In the genomic region with DNA sequence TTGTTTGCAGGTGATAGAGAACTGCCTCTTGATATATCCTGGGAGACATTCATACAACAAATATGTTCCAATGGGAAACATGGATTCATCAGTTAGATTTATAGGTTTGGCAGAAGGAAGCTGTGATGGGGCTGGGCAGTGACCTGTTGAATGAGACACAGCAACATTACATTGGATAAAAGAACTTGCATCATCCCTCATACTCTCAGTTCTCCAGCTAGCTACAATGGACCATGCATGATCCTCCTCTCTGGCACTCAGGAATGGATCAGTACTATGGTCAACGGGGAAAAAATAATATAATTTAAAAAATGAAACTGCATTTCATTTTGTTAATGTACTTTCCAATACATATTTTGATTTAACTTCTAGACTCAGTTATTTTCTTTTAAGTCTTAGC, we compare ENCODE assay signal across 9 mouse cellular contexts. TPM values are rescaled to one million over a fixed set of nuclear protein-coding genes. Genes with fewer than 3 reads are reported as not detected.
A peak's percentile ranks its signal among the peaks of the same experiment; 100 is the strongest.
DNase-seq lines count a peak whose midpoint lies in the region; ATAC-seq and TF ChIP-seq lines count a peak whose summit lies in the region.
"Had no signal": no experiment of that assay in that cellular context is flagged by ENCODE, and none has a peak within 500 bp of the region (broad histone marks: within the 10 kb centered on the region; RNA-seq: fewer than 3 reads in every experiment).

No protein-coding gene starts in this region.

- ATAC-seq in kidney, embryonic 16.5 days (ENCODE audit: low FRiP score, low TSS enrichment) = no peak
- no peak for ATAC-seq in hindbrain, embryonic 14.5 days (ENCODE audit: low FRiP score)
- no peak for ATAC-seq in midbrain, embryonic 14.5 days (ENCODE audit: low FRiP score, low TSS enrichment)

- H3K4me3 ChIP-seq in kidney, embryonic 16.5 days (ENCODE audit: low read length) = peak overlapping the region; percentile 19; the same call in 1 of the 2 replicates
- 0 out of 2 replicates have a peak overlapping the region, but pooled peaks have one; percentile 3 for H3K4me3 ChIP-seq in bone marrow macrophage, adult 2 months (ENCODE audit: insufficient read depth, low read length)
- no peak overlapping the region for H3K4me3 ChIP-seq in hindbrain, embryonic 14.5 days (replicated peaks; ENCODE audit: low read length)
- no peak overlapping the region for H3K4me3 ChIP-seq in midbrain, embryonic 14.5 days (replicated peaks; ENCODE audit: low read depth, low read length)

- TF ChIP-seq POLR2A in bone marrow macrophage, adult 2 months (IDR thresholded peaks at IDR 0.05; ENCODE audit: borderline replicate concordance, low read depth, low read length) = no peak

- no peak for DNase-seq in kidney, postnatal 36 days
- DNase-seq in hindbrain, embryonic 14.5 days (ENCODE audit: low spot score) = no peak
- no peak for DNase-seq in midbrain, embryonic 14.5 days
- DNase-seq in left cerebral cortex, postnatal 10 days (ENCODE audit: extremely low spot score in 1 of 2, low spot score in 2 of 2) = no peak
- no peak for DNase-seq in gastrocnemius, postnatal 25 days
- DNase-seq: lung, adult 18-20 months had no signal

- 79% methylated on average over 1 of the region's 1 CpGs for WGBS in kidney, embryonic 16.5 days
- WGBS in hindbrain, embryonic 14.5 days = 83% methylated on average over 1 of the region's 1 CpGs
- 78% methylated on average over 1 of the region's 1 CpGs for WGBS in midbrain, embryonic 14.5 days

- H3K27me3 ChIP-seq in kidney, embryonic 16.5 days (ENCODE audit: insufficient read depth, low read length) = no peaks in the 10 kb centered on the region
- H3K27me3 ChIP-seq in hindbrain, embryonic 14.5 days (ENCODE audit: control insufficient read depth, insufficient read depth, low read length) = no peaks in the 10 kb centered on the region
- H3K27me3 ChIP-seq in midbrain, embryonic 14.5 days (ENCODE audit: control insufficient read depth, insufficient read depth, low read length) = no peaks in the 10 kb centered on the region

- H3K36me3 ChIP-seq in kidney, embryonic 16.5 days (ENCODE audit: insufficient read depth, low read length) = peaks cover 18% of the 10 kb centered on the region; the same call in 1 of the 2 replicates
- H3K36me3 ChIP-seq in hindbrain, embryonic 14.5 days (replicated peaks; ENCODE audit: control insufficient read depth, insufficient read depth) = peaks cover 12% of the 10 kb centered on the region
- H3K36me3 ChIP-seq in midbrain, embryonic 14.5 days (ENCODE audit: control insufficient read depth, insufficient read depth, low read length) = no peaks in the 10 kb centered on the region

- H3K4me1 ChIP-seq in kidney, embryonic 16.5 days (ENCODE audit: insufficient read depth, low read length) = peaks cover 3% of the 10 kb centered on the region; the same call in 1 of the 2 replicates
- H3K4me1 ChIP-seq in bone marrow macrophage, adult 2 months (ENCODE audit: control insufficient read depth, insufficient read depth, low read length) = 0 out of 2 replicates have a peak, but pooled peaks cover 4% of the 10 kb centered on the region
- peaks cover 9% of the 10 kb centered on the region; the same call in 1 of the 2 replicates for H3K4me1 ChIP-seq in hindbrain, embryonic 14.5 days (replicated peaks; ENCODE audit: control insufficient read depth, insufficient read depth, low read length)
- H3K4me1 ChIP-seq in midbrain, embryonic 14.5 days (ENCODE audit: control insufficient read depth, insufficient read depth, low read length) = 0 out of 2 replicates have a peak, but pooled peaks cover 7% of the 10 kb centered on the region

- no peak for TF ChIP-seq CTCF in bone marrow macrophage, adult 2 months (IDR thresholded peaks at IDR 0.05; ENCODE audit: low read depth, low read length)

- peak overlapping the region; percentile 27 for H3K4me2 ChIP-seq in kidney, embryonic 16.5 days (replicated peaks; ENCODE audit: low read depth, low read length)
- peak overlapping the region; percentile 25; the same call in 1 of the 2 replicates for H3K4me2 ChIP-seq in hindbrain, embryonic 14.5 days (replicated peaks)
- 0 out of 2 replicates have a peak overlapping the region, but pooled peaks have one; percentile 7 for H3K4me2 ChIP-seq in midbrain, embryonic 14.5 days (ENCODE audit: low read length)

- no peak overlapping the region for H3K9ac ChIP-seq in kidney, embryonic 16.5 days (replicated peaks; ENCODE audit: low read length)
- no peak overlapping the region for H3K9ac ChIP-seq in hindbrain, embryonic 14.5 days
- no peak overlapping the region for H3K9ac ChIP-seq in midbrain, embryonic 14.5 days (replicated peaks; ENCODE audit: low read length)

- intact Hi-C loops in left cerebral cortex, postnatal 10 days (cut with DNase I) = no loop called here

- no peaks in the 10 kb centered on the region for H3K9me3 ChIP-seq in kidney, embryonic 16.5 days (ENCODE audit: low read length)
- H3K9me3 ChIP-seq in hindbrain, embryonic 14.5 days (ENCODE audit: control insufficient read depth, low read length) = no peaks in the 10 kb centered on the region
- no peaks in the 10 kb centered on the region for H3K9me3 ChIP-seq in midbrain, embryonic 14.5 days (ENCODE audit: control insufficient read depth, low read length)

- no peak overlapping the region for H3K27ac ChIP-seq in kidney, embryonic 16.5 days (ENCODE audit: low read length)
- H3K27ac ChIP-seq in bone marrow macrophage, adult 2 months (ENCODE audit: insufficient read depth, low read depth, low read length) = no peak overlapping the region
- no peak overlapping the region for H3K27ac ChIP-seq in hindbrain, embryonic 14.5 days
- no peak overlapping the region for H3K27ac ChIP-seq in midbrain, embryonic 14.5 days (replicated peaks; ENCODE audit: low read depth, low read length)

RNA-seq across cellular contexts. Expression of gene Cr1l, which starts 1.5 kb away (rescaled TPM):
- polyA plus RNA-seq in kidney, embryonic 16.5 days (2015; fragmentation: Nextera tagmentation; extraction: Ambion mirVana) = 75.7 and 82.5 TPM in 2 replicates
- polyA plus RNA-seq in bone marrow macrophage, adult 2 months (2012; ENCODE audit: insufficient read depth, insufficient read length, missing spikeins) = 107 and 123 TPM in 2 replicates
- polyA plus RNA-seq in hindbrain, embryonic 14.5 days (2014; fragmentation: Nextera tagmentation; extraction: Ambion mirVana) = 33.0 and 40.4 TPM in 2 replicates
- polyA plus RNA-seq in midbrain, embryonic 14.5 days (2014; fragmentation: Nextera tagmentation; extraction: Ambion mirVana) = 32.1 and 35.9 TPM in 2 replicates
- 10 to 100 TPM; 42.7 to 43.8 TPM for total RNA-seq in left cerebral cortex, postnatal 10 days (2021)
- 10 to 100 TPM; 33.3 to 40.0 TPM for total RNA-seq in gastrocnemius, postnatal 25 days (2021)

RNA-seq across cellular contexts. Expression of gene Cd46, which starts 37.8 kb away (rescaled TPM):
- polyA plus RNA-seq in kidney, embryonic 16.5 days (2015; fragmentation: Nextera tagmentation; extraction: Ambion mirVana) = 0.96 and 1.1 TPM in 2 replicates
- polyA plus RNA-seq in bone marrow macrophage, adult 2 months (2012; ENCODE audit: insufficient read depth, insufficient read length, missing spikeins) = 2.9 and 3.5 TPM in 2 replicates
- polyA plus RNA-seq in hindbrain, embryonic 14.5 days (2014; fragmentation: Nextera tagmentation; extraction: Ambion mirVana) = 0.99 and 1.7 TPM in 2 replicates
- 1.7 and 1.8 TPM in 2 replicates for polyA plus RNA-seq in midbrain, embryonic 14.5 days (2014; fragmentation: Nextera tagmentation; extraction: Ambion mirVana)
- 1 to 10 TPM; 5.9 TPM for total RNA-seq in left cerebral cortex, postnatal 10 days (2021)
- total RNA-seq in gastrocnemius, postnatal 25 days (2021) = 1 to 10 TPM; 1.5 to 1.6 TPM

RNA-seq across cellular contexts. Expression of gene Cr2, which starts 46.6 kb away (rescaled TPM):
- 2.1 and 2.7 TPM in 2 replicates for polyA plus RNA-seq in kidney, embryonic 16.5 days (2015; fragmentation: Nextera tagmentation; extraction: Ambion mirVana)
- not detected in 2 replicates for polyA plus RNA-seq in bone marrow macrophage, adult 2 months (2012; ENCODE audit: insufficient read depth, insufficient read length, missing spikeins)
- 0.57 and 1.3 TPM in 2 replicates for polyA plus RNA-seq in hindbrain, embryonic 14.5 days (2014; fragmentation: Nextera tagmentation; extraction: Ambion mirVana)
- polyA plus RNA-seq in midbrain, embryonic 14.5 days (2014; fragmentation: Nextera tagmentation; extraction: Ambion mirVana) = 0.31 and 0.64 TPM in 2 replicates
- 1 to 10 TPM in 1 of 2 experiments, under 1 TPM in 1; 0.73 to 2.1 TPM for total RNA-seq in left cerebral cortex, postnatal 10 days (2021)
- total RNA-seq in gastrocnemius, postnatal 25 days (2021) = not detected
- total RNA-seq: gastrocnemius, postnatal 4 days had no signal

Comparison
In these comparisons a context has a peak if more than half of its experiments do, and no peak if none do; other contexts are left out.
1. H3K4me3 ChIP-seq: peak in kidney, embryonic 16.5 days (single experiment) and bone marrow macrophage, adult 2 months (single experiment); none in hindbrain, embryonic 14.5 days (single experiment) and midbrain, embryonic 14.5 days (single experiment).
2. Peak in every context shown above with its lines, with median percentiles within 50 percentile points of each other: H3K4me2 ChIP-seq.